Mouse (Mus musculus): ENCODE results near the gene A430078G23Rik.
"Not testable (repeated sequence)": the region's sequence is repeated elsewhere in the genome, so short reads cannot be mapped to it uniquely, and the experiment has no call there.

Gene A430078G23Rik

GRCm38 (mm10) chr8:3353189-3353810, at the start of gene A430078G23Rik:
Gene A430078G23Rik (plus strand): TSS chr8:3353415.
- no peak for DNase-seq (ENCODE audit: low read depth, low spot score)

DNA sequence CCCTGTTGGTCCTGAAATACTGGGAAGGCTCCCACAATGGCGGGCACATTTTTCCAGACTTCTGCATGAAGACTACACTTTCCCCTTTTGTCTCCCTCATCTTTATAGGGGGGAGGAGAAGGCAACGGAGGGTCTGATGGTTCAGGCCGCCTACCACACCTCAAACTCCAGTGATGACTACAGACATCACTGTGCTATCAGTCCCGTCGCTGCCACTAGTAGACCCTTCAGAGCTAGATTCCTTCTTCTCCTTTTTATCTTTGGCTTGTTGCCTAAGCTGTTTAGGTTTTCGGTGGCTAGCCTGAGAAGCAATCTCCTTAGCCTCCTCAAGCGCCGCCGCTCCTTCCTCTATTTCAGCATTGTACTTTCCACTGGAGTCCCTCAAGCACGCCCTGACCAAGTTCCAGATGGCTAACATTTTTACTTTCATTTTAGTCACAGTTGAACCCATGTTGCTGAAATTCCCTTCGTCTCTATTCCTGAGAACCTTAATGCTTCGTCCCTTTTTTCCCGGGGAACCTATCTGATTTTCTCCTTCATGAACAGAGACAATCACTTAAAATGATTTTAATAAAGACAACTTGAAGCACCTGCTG, 44.9 kb upstream of the A430078G23Rik start:
- DNase-seq (ENCODE audit: low read depth, low spot score) = not testable (repeated sequence)

DNA sequence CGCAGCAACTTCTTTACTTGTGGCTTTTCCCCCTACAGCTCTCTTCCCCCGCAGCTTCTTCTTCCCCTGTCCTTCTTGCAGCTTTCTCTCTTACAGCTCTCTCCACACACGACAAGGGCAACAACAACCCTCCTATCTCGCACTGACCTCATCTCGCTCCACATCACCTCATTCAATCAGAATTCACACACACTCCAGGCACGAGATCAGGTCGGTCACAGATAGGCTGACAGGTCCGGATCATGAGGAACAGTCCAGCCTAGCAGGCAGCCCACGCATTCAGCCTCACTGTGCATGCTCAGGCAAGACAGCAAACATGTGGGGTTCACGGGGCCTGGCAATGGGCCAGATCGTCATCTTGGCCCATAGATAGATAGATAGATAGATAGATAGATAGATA, 43.6 kb upstream of the A430078G23Rik start:
- no peak for DNase-seq (ENCODE audit: low read depth, low spot score)

- DNase-seq (ENCODE audit: low read depth, low spot score) = no peak
These were observed 41.7 kb upstream of the A430078G23Rik start for GRCm38 (mm10) chr8:3311482-3311881.

DNA sequence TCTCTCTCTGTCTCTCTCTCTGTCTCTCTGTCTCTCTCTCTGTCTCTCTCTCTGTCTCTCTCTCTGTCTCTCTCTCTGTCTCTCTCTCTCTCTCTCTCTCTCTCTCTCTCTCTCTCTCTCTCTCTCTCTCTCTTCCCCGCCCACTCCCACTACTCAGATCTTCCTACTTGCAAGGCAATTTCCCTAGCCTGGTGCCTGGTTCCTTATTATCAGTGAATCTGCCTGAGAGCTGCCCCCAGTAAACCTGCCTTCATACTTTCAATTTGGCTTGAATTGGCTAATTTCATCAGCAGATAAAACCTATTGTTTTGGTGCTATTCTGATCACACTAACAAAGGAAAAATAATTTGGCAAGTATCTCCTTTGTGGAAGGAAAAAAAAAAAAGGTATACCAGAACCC, 39.8 kb upstream of the A430078G23Rik start:
- not testable (repeated sequence) for DNase-seq (ENCODE audit: low read depth, low spot score)

GRCm38 (mm10) chr8:3313843-3314242, 39.4 kb upstream of the A430078G23Rik start:
- DNase-seq (ENCODE audit: low read depth, low spot score) = no peak

GRCm38 (mm10) chr8:3314345-3314744, 38.9 kb upstream of the A430078G23Rik start:
- DNase-seq (ENCODE audit: low read depth, low spot score) = no peak

- no peak for DNase-seq (ENCODE audit: low read depth, low spot score)
These were observed 36.6 kb upstream of the A430078G23Rik start for GRCm38 (mm10) chr8:3316585-3316984.

- not testable (repeated sequence) for DNase-seq (ENCODE audit: low read depth, low spot score)
These were observed 33.9 kb upstream of the A430078G23Rik start for GRCm38 (mm10) chr8:3319267-3319666.

- DNase-seq (ENCODE audit: low read depth, low spot score) = no peak
These were observed 29.0 kb upstream of the A430078G23Rik start for GRCm38 (mm10) chr8:3324253-3324652.

- DNase-seq (ENCODE audit: low read depth, low spot score) = no peak
These were observed 26.2 kb upstream of the A430078G23Rik start for GRCm38 (mm10) chr8:3327056-3327455.

DNA sequence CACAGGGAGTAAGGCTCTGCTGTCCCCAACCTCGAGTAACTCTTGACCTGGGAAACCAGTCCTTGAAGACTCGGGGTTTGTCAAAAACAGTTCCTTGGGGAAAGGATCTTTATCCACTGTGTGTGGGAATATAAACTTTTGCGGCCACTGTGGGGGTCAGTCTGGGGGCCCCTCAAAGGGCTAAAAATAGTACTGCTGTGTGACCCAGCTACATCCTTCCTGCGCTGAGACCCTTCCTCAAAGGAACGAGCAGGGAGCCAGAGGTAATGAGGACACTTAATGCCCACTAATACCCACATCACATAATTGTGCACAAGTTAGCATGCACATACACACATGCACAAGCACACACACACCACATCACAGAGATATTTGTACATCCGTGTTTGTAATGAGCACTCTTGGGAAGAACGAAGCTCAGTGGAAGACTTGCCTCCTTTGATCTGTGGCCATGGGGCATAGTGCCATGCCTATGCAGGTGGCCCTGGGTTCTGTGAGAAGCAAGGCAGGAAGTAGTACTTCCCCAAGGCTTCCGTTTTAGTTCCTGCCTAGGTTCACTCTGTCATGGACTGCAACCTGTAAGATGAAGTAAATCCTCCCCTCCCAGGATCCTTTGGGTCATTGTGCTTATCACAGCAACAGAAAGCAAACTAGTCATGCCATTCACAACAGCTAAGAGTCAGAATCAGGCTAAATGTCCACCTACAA, 25.5 kb upstream of the A430078G23Rik start:
- DNase-seq (ENCODE audit: low read depth, low spot score) = no peak

DNA sequence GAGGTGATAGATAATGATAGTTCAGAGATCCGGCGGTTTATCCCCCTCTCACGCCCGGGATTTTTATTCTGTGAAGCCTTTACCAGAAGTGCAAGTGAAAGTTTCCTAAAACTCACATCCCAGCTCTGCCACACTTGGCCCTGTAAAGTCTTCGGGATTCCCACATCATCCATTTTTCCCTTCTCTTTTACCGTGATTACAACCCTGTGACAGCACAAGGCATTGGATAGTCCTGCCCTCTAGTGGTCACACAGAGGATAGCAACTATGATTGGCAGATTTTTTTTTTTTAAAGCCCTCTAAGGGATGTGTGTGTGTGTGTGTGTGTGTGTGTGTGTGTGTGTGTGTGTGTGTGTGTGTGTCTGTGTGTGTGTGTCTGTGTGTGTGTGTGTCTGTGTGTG, 22.6 kb upstream of the A430078G23Rik start:
- DNase-seq (ENCODE audit: low read depth, low spot score) = no peak

- DNase-seq (ENCODE audit: low read depth, low spot score) = no peak
These were observed 21.5 kb upstream of the A430078G23Rik start for GRCm38 (mm10) chr8:3331692-3332091.

DNA sequence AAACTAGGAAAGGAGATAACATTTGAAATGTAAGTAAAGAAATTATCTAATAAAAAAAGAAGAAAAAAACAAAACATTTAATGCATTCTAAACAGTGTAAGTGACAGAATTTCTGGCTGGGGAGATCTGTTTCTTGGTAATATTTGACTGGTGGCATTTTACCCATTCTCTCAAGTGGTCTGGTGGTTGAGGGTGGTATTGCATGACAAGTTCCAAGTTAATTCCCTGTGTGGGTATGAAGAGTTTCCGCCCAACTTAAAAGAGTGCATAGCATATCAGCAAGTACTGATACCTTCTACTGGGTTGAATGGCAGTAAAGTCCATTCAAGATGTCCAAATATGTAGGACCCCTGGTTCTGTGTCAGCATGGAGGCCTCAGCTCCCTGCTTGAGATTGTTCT, 17.3 kb upstream of the A430078G23Rik start:
- no peak for DNase-seq (ENCODE audit: low read depth, low spot score)

- DNase-seq (ENCODE audit: low read depth, low spot score) = no peak
These were observed 16.3 kb upstream of the A430078G23Rik start for GRCm38 (mm10) chr8:3336658-3337524.

GRCm38 (mm10) chr8:3337525-3337824, 15.7 kb upstream of the A430078G23Rik start:
- not testable (repeated sequence) for DNase-seq (ENCODE audit: low read depth, low spot score)

DNA sequence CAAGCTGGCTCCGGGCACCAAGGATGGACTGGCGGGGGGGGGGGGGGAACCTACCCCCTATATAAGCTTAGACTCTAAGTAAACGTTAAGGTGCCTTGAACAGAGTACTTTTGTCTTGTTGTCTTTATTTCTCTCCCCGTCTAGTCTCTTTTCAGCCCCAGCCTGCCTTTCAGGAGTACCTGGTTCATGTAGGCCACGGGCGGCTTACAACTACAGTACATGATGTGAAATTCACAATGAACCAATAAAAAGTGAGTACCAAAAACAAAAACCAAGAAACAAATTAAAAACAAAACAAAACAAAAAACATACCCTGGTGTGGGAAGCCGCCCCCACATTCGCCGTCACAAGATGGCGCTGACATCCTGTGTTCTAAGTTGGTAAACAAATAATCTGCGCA, 15.2 kb upstream of the A430078G23Rik start:
- no peak for DNase-seq (ENCODE audit: low read depth, low spot score)

- DNase-seq (ENCODE audit: low read depth, low spot score) = not testable (repeated sequence)
These were observed 12.5 kb upstream of the A430078G23Rik start for GRCm38 (mm10) chr8:3340711-3341110.

- no peak for DNase-seq (ENCODE audit: low read depth, low spot score)
These were observed 7.9 kb upstream of the A430078G23Rik start for GRCm38 (mm10) chr8:3345337-3345736.

- no peak for DNase-seq (ENCODE audit: low read depth, low spot score)
These were observed 6.4 kb upstream of the A430078G23Rik start for GRCm38 (mm10) chr8:3346691-3347413.

Measured in telencephalon, adult 2 months (tissue).